Mouse (Mus musculus): ENCODE measurements at regions not wholly inside any gene's neighbourhood (a gene's known extent, or its start where the extent isn't known, plus 50 kb on each side); places are given as distances from the start of the nearest gene placed in this dataset.

DNA sequence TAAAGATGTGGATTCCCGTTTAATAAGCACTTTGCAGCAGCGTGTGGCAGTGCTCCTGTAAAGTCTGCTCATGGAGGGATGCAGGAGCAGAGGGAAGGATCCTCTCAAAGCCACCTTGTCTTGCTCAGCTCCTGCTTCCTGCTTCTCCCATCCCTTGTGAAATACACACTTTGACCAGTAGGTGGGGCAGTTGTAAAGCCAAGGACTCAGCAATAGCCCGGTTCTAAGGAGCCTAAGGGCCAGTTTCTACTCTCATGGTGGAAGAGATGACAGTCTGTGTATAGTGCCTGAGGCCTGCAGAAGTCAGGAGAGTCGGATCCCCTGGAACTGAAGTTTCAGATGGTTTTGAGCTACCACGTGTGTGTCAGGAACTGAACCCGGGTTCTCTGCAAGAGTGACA, 272.0 kb downstream of the Drd1 start:
- no peak for TF ChIP-seq POLR2A (IDR thresholded peaks at IDR 0.05; ENCODE audit: insufficient read length, low read depth)
- no peak for TF ChIP-seq MYOD1 (IDR thresholded peaks at IDR 0.05; ENCODE audit: control insufficient read depth in 1 of 3, insufficient read length in 2 of 3, low read depth in 2 of 3)

Data from myocyte (in vitro differentiated cells).